Mouse (Mus musculus) fibroblast of lung, adult 2 months (primary cell): ENCODE measurements around the gene Iqsec2.
"Not testable (repeated sequence)": the region's sequence is repeated elsewhere in the genome, so short reads cannot be mapped to it uniquely, and the experiment has no call there.

ENCODE experiments used
- DNase-seq: peaks from one replicate; pipeline ENCODE4 v3.0.0-alpha.2; 2011; ENCODE audit warnings: low read depth

Gene Iqsec2

GRCm38 (mm10) chrX:152178843-152179545 is 34.9 kb downstream of the Iqsec2 start:
- peak; percentile 40 for DNase-seq

GRCm38 (mm10) chrX:152179670-152180656 is 35.9 kb downstream of the Iqsec2 start:
- no peak for DNase-seq

GRCm38 (mm10) chrX:152187151-152187550 is 43.1 kb downstream of the Iqsec2 start:
- no peak for DNase-seq

GRCm38 (mm10) chrX:152191266-152191665 is 47.2 kb downstream of the Iqsec2 start:
- no peak for DNase-seq

- no peak for DNase-seq
These were observed 54.0 kb downstream of the Iqsec2 start for GRCm38 (mm10) chrX:152197814-152198648.

GRCm38 (mm10) chrX:152201737-152202421 is 57.8 kb downstream of the Iqsec2 start:
- no peak for DNase-seq

- DNase-seq = no peak
These were observed 58.5 kb downstream of the Iqsec2 start for GRCm38 (mm10) chrX:152202422-152203103.

- DNase-seq = no peak
These were observed 59.2 kb downstream of the Iqsec2 start for GRCm38 (mm10) chrX:152203247-152203646.

- DNase-seq = no peak
These were observed 61.4 kb downstream of the Iqsec2 start for GRCm38 (mm10) chrX:152205486-152205885.

GRCm38 (mm10) chrX:152214703-152215102 is 70.6 kb downstream of the Iqsec2 start:
- no peak for DNase-seq

GRCm38 (mm10) chrX:152218529-152218928 is 74.5 kb downstream of the Iqsec2 start:
- DNase-seq = no peak

GRCm38 (mm10) chrX:152221721-152222120 is 77.7 kb downstream of the Iqsec2 start:
- no peak for DNase-seq

- no peak for DNase-seq
These were observed 78.2 kb downstream of the Iqsec2 start for GRCm38 (mm10) chrX:152222226-152222625.

GRCm38 (mm10) chrX:152223313-152223712 is 79.2 kb downstream of the Iqsec2 start:
- no peak for DNase-seq

- DNase-seq = no peak
These were observed 80.2 kb downstream of the Iqsec2 start for GRCm38 (mm10) chrX:152224280-152224679.

- peak; percentile 93 for DNase-seq
These were observed 89.0 kb downstream of the Iqsec2 start, which contains the start of gene Kdm5c for GRCm38 (mm10) chrX:152232781-152233763. Kdm5c (plus strand) TSS chrX:152233020.

- no peak for DNase-seq
These were observed 90.1 kb downstream of the Iqsec2 start for GRCm38 (mm10) chrX:152234125-152234524.

GRCm38 (mm10) chrX:152235758-152236157 is 91.7 kb downstream of the Iqsec2 start:
- no peak for DNase-seq

GRCm38 (mm10) chrX:152243140-152243539 is 99.1 kb downstream of the Iqsec2 start:
- DNase-seq = not testable (repeated sequence)
